Mouse (Mus musculus): ENCODE results near the gene Slfnl1.
A peak's percentile ranks its signal among the peaks of the same experiment; 100 is the strongest.

The Slfnl1 gene

GRCm38 (mm10) chr4:120531986-120532385, at the start of gene Slfnl1:
Slfnl1 (plus strand) TSS chr4:120532231.
- no peak for DNase-seq (ENCODE audit: low read depth, low spot score)

DNA sequence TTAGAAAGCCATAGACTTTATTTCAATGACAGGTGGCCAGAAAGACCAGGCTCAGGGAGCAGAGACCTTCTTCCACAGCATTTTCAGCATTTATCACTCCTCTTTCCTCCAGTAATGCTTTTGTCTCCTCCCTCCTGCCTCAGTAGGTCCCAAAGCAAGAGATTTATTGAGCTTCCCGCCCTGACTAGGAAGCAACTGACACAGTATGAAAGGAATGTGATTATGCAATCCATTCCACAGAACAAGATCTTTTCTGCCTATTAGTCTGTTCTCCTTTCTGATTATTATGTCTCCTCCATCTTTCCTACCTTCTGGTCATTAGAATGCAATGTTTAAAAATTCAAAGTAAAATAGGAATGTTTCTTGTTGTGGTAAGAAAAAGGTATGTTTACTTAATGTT, 44.3 kb upstream of the Slfnl1 start:
- no peak for DNase-seq (ENCODE audit: low read depth, low spot score)

DNA sequence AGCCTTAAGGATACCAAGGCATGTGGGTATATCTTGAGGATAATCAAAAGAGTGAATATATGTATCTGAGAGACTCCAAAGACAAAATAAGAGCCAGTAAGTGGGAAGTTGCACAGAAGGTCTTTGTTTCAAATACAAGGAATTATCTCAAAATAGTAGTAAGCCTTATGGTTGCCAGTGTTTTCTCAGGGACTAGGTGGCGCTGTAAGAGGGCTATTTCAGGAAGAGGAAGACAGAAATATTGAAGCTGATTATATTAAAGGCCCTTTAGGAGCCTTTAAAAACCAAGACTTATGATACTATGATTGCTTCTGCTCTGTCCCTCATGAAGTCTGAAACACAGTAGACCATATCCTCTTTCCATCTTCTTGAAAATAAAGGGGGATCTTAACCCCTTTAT, 25.1 kb upstream of the Slfnl1 start:
- DNase-seq (ENCODE audit: low read depth, low spot score), result no peak

GRCm38 (mm10) chr4:120511203-120511602, 20.8 kb upstream of the Slfnl1 start:
- DNase-seq (ENCODE audit: low read depth, low spot score), result no peak

- no peak for DNase-seq (ENCODE audit: low read depth, low spot score)
These were observed 17.7 kb upstream of the Slfnl1 start for GRCm38 (mm10) chr4:120514366-120514765.

GRCm38 (mm10) chr4:120516491-120516890, 15.5 kb upstream of the Slfnl1 start:
- DNase-seq (ENCODE audit: low read depth, low spot score), result no peak

- no peak for DNase-seq (ENCODE audit: low read depth, low spot score)
These were observed 15.1 kb upstream of the Slfnl1 start for GRCm38 (mm10) chr4:120516907-120517306.

DNA sequence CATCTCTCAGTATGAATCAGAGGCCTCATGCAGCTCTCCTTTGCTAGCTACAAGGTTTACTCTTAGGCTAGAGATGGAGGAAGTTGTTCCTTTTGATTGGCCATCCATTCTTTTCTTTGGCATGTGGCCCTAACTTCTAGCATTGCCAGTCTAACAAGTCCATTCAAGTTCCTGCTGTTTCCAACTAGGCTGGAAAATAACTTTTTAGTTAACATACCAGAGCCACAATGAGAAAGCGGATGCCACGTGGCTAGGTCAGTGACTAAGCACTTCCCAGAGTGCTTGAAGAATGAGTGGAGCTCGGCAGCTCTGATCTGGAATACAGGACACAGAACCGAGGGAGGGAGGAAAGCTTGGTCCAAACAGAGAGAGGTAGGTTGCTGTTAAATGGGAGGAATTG, 14.7 kb upstream of the Slfnl1 start:
- no peak for DNase-seq (ENCODE audit: low read depth, low spot score)

DNA sequence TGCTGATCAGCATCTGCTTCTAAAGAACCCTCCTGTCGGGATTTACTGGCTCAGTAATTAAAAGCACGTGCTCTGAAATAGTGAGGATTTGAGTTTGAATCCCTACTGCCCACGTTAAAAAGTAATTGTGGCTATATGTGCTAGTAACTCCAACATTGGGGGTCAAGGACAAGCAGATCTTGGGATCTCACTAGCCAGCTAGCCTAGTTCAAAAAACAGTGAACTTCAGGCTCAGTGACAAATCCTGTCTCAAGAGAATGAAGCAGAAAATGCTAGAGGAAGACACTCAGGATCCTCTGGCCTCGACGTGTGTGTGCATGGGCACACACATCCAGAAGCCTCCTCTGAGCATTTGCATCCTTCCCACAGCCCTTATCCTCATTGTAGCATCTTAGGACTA, 10.3 kb upstream of the Slfnl1 start:
- no peak for DNase-seq (ENCODE audit: low read depth, low spot score)

- DNase-seq (ENCODE audit: low read depth, low spot score), result no peak
These were observed 9.7 kb upstream of the Slfnl1 start for GRCm38 (mm10) chr4:120522351-120522750.

DNA sequence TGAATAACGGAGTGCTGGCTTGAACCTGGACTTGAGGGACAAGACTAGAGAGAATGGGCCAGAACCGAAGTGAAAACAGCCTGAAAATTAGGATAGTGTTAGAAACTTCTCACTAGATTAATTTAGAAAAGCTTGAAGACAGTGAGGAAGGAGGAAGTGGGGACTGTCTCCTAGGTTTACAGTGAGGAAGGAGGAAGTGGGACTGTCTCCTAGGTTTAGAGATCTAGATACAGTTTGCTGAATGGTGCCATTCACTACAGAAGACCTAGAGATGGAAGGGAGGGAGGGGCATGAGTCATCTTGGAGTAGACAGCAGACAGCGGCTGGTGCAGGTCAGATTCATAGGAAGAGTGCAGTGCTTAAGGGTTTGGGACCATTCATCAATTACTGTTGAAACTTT, 8.9 kb upstream of the Slfnl1 start:
- no peak for DNase-seq (ENCODE audit: low read depth, low spot score)

- DNase-seq (ENCODE audit: low read depth, low spot score), result no peak
These were observed 3.9 kb upstream of the Slfnl1 start for GRCm38 (mm10) chr4:120528171-120528570.

DNA sequence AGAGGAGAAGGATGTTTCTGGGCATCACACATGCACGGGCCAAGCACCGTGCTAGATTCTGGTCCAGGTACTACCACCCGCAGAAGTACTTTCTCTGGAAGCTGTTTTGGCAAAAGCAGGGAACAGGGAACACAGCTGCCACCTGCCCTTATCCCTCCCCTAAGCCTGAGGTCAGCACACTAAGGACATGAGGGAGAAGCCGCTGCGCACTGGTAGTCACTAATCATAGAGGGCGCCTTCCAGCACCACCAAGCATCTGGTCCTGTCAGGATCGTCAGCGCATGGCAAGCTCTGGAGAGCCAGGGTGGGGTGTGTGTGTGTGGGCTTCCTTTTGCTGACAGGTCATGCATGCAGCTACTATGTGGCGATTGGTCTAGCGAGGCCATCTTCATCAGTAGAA, 6.6 kb downstream of the Slfnl1 start:
- DNase-seq (ENCODE audit: low read depth, low spot score), result no peak

DNA sequence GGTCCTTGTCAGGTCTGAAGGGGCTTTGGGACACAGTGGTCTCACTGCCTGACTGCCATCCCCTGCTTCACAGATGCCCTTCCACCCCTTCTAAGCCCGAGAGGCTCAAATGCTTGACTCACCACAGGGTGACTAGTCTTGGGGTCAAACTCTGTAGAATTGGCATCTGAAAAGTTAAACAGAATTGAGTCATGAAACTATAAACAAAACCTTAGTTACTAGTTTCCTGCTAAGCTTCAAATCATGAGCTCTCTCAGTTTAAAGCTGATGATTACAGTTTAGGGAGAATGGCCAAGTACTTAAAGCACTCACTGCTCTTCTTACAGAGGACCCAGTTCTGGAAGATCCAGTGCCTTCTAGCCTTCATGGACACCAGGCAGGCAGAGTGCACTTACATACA, 12.9 kb downstream of the Slfnl1 start:
- no peak for DNase-seq (ENCODE audit: low read depth, low spot score)

DNA sequence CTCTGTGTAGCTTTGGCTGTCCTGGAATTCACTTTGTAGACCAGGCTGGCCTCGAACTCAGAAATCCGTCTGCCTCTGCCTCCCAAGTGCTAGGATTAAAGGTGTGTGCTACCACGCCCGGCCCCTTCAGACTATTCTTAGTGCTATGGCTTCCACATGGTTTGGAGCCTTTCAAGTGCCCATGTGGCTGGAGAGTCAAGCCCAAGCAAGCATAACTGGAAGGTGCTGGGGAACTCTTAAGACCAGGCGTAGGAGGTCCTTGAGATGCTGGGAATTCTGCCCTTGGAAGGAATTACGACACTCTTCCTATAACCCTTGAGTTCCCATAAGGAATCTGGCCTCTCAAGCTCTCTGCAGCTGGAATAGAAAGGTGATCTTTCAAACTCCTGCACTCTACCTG, 24.6 kb downstream of the Slfnl1 start:
- DNase-seq (ENCODE audit: low read depth, low spot score), result no peak

GRCm38 (mm10) chr4:120565726-120566125, 33.7 kb downstream of the Slfnl1 start:
- DNase-seq (ENCODE audit: low read depth, low spot score), result no peak

DNA sequence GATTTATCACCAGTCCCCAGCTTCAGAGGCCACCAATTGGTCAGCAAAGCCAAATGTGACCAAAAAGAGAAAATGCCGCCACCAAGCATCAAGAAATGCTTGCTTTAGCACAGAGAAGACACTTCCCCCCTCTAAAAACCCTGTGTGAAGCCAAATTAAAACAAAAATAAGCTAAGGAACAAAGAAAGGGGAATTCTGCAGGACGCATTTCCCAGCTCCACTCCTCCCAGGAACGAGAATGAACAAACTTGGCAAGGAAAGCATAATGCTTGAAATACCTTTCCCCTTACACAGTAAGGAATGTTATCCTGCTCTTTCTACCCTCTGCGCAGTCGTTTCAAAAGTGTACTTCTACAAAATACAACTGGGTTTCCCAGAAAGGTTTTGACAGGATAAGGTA, 36.0 kb downstream of the Slfnl1 start:
- DNase-seq (ENCODE audit: low read depth, low spot score), result no peak

GRCm38 (mm10) chr4:120569025-120569424, 37.0 kb downstream of the Slfnl1 start:
- DNase-seq (ENCODE audit: low read depth, low spot score), result peak; percentile 29

DNA sequence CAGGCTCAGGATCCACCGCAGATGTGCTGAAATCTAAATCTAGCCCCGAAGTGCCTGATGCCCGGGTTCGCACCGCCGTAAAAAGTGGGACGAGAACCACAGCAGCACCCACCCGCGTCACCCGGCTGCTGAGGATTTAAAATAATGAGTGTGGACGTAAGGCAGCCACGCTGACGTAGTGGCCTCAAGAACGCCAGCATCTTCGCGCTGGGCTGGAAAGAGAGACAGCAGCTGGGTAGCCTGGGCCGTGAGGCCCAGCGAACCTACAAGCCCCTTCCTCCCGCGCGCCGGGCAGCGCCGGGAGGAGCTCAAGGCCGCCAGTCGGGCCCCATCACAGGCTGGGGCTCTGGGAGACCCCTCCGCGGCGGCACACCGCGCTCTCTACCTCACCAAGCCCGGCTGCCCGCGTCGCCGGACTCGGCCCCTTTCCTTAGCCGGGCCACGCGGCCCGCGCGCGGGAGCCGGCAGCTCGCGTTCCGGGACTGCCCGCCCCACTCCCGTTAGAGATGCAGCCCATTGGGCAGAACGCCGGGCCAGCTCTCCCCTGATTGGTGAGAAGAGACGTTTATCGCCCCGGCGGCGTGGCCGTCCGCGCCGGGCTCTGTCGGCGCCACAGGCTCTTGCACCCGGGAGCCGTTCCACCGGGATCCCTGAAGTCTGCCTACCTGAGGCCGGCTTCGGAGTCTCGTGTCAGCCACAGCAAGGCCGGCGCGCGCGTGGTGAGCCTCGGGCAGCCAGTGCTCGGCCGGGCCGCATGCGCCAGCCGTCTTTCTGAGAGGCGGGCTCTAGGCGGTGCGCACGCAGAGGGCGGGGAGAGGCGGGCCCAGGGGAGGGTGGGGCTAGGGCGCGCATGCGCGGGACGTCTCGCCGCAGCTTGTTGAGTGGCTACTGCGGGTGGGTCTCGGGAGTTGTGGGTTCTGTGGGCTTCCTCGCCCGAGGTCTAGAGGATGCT, 37.7 kb downstream of the Slfnl1 start, which contains the start of gene Ctps:
TSS of gene Ctps (minus strand) at position 791 of the 952 bp plus-strand sequence.
- peak; percentile 91 for DNase-seq (ENCODE audit: low read depth, low spot score)

GRCm38 (mm10) chr4:120570438-120571069, 38.5 kb downstream of the Slfnl1 start:
- no peak for DNase-seq (ENCODE audit: low read depth, low spot score)

- DNase-seq (ENCODE audit: low read depth, low spot score), result no peak
These were observed 39.0 kb downstream of the Slfnl1 start for GRCm38 (mm10) chr4:120571070-120571464.

- no peak for DNase-seq (ENCODE audit: low read depth, low spot score)
These were observed 39.7 kb downstream of the Slfnl1 start for GRCm38 (mm10) chr4:120571691-120572090.

- no peak for DNase-seq (ENCODE audit: low read depth, low spot score)
These were observed 48.9 kb downstream of the Slfnl1 start for GRCm38 (mm10) chr4:120580894-120581293.

Measured in c-Kit-negative CD71-positive TER-119-positive erythroid progenitor cells, embryonic 14.5 days (primary cell).